Mouse (Mus musculus): ENCODE results near the gene Atg2b. TPM values are rescaled to one million over a fixed set of nuclear protein-coding genes. Genes with fewer than 3 reads are reported as not detected.
A peak's percentile ranks its signal among the peaks of the same experiment; 100 is the strongest.

Gene Atg2b
- polyA plus RNA-seq, 1 experiment from 2014 or later = 16.6 TPM

DNA sequence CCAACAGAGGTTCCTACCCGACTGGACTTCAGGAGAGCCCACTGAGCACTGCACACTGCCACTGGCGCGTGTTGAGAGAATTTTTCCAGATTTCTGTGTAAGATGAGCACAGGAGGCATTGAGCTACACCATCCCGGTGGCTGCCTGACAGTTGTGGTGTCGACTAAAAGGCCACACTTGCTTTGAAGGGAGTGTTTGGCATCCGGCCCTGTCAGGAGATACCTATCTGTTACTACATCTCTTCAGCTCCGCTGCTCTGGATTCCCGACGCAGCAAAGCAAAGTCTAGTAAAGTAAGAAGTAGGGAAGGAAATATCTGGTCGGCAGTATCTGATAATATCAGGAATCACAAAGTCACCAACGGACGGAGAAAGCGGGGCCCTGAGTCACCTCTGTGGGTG lies 4.4 kb upstream of the Atg2b start:
- Histone ChIP-seq H3K4me2 (ENCODE audit: low read depth) (no peak overlapping the region), H3K9ac (ENCODE audit: low read length) (no peak overlapping the region), H3K36me3 (ENCODE audit: control insufficient read depth, insufficient read depth, low read length) (no peaks in the 10 kb centered on the region; the same call in 1 of the 2 replicates), H3K9me3 (ENCODE audit: control insufficient read depth, low read length) (no peaks in the 10 kb centered on the region), H3K4me1 (ENCODE audit: control insufficient read depth, insufficient read depth, low read length) (peaks cover 11% of the 10 kb centered on the region; the same call in 1 of the 2 replicates), H3K27me3 (ENCODE audit: control insufficient read depth, insufficient read depth, low read length) (no peaks in the 10 kb centered on the region), H3K4me3 (ENCODE audit: low read depth, low read length) (no peak overlapping the region), H3K27ac (ENCODE audit: low read depth, low read length) (no peak overlapping the region)
- 93% methylated on average over 13 of the region's 13 CpGs for WGBS
- no peak for ATAC-seq (ENCODE audit: insufficient read depth, low FRiP score, low TSS enrichment)
- DNase-seq (ENCODE audit: low spot score) = no peak

DNA sequence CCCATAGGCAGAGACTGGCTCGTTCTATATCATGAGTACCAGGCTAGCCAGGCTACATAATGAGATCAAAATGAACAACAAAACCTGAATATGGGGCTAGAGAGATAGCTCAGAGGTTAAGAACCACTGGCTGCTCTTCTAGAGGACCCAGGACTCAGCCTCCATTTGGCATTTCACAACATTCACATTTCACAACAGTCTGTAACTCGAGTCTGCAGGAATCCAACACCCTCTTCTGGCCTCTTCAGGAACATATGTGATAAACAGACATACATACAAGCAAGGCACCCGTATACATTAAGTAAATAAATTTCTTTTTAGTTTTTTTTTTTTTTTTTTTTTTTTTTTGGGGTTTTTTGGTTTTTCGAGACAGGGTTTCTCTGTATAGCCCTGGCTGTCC lies 3.5 kb upstream of the Atg2b start:
- Histone ChIP-seq H3K9me3 (ENCODE audit: control insufficient read depth, low read length) (no peaks in the 10 kb centered on the region), H3K4me1 (ENCODE audit: control insufficient read depth, insufficient read depth, low read length) (peaks cover 15% of the 10 kb centered on the region; the same call in 1 of the 2 replicates), H3K9ac (ENCODE audit: low read length) (no peak overlapping the region), H3K27me3 (ENCODE audit: control insufficient read depth, insufficient read depth, low read length) (no peaks in the 10 kb centered on the region), H3K27ac (ENCODE audit: low read depth, low read length) (no peak overlapping the region), H3K36me3 (ENCODE audit: control insufficient read depth, insufficient read depth, low read length) (no peaks in the 10 kb centered on the region; the same call in 1 of the 2 replicates), H3K4me2 (ENCODE audit: low read depth) (no peak overlapping the region), H3K4me3 (ENCODE audit: low read depth, low read length) (no peak overlapping the region)
- DNase-seq (ENCODE audit: low spot score) (no peak), ATAC-seq (ENCODE audit: insufficient read depth, low FRiP score, low TSS enrichment) (no peak)
- WGBS = 88% methylated on average over 4 of the region's 4 CpGs

DNA sequence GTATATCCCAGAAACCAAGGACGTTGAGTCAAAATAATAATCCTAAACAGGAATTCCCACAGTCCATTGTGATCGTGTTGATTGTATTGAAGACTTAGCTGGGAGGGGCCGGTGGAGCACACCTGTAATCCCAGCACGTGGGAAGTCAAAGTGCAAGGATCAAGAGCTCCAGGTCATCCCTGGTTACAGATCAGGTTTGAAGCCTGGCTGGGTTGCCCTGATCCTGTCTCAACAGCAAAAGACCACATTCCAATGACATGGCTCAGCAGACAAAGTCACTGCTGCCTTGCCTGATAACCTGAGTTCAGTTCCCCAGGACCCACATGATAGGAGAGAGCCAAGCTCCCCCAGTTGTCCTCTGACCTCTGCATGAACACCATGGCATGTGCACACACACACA lies 2.4 kb upstream of the Atg2b start:
- WGBS = 87% methylated on average over 4 of the region's 4 CpGs
- ATAC-seq (ENCODE audit: insufficient read depth, low FRiP score, low TSS enrichment) = no peak
- Histone ChIP-seq H3K9ac (ENCODE audit: low read length) (no peak overlapping the region), H3K4me1 (ENCODE audit: control insufficient read depth, insufficient read depth, low read length) (peaks cover 18% of the 10 kb centered on the region; the same call in 1 of the 2 replicates), H3K4me3 (ENCODE audit: low read depth, low read length) (no peak overlapping the region), H3K27me3 (ENCODE audit: control insufficient read depth, insufficient read depth, low read length) (no peaks in the 10 kb centered on the region), H3K4me2 (ENCODE audit: low read depth) (no peak overlapping the region), H3K9me3 (ENCODE audit: control insufficient read depth, low read length) (no peaks in the 10 kb centered on the region), H3K36me3 (ENCODE audit: control insufficient read depth, insufficient read depth, low read length) (no peaks in the 10 kb centered on the region; the same call in 1 of the 2 replicates), H3K27ac (ENCODE audit: low read depth, low read length) (no peak overlapping the region)
- no peak for DNase-seq (ENCODE audit: low spot score)

DNA sequence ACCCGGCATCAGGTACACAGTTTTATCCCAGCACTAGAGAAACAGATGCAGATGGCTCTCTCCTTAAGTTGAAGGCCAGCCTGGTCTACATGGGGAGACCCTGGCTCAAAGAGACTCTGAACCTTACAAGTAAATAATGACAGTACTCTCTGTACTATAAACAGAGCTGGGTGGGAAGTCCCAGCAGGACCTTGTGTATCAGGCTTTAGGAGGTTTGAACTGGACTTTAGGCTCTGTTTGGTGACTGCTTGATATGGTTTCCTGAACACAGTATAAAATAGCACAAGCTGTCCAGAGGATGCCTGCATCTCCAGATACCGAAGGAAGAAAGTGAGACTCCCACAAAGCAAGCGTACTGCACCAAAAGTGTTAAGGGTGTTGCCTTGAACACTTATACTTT lies 1.8 kb upstream of the Atg2b start:
- ATAC-seq (ENCODE audit: insufficient read depth, low FRiP score, low TSS enrichment) (no peak), DNase-seq (ENCODE audit: low spot score) (no peak)
- Histone ChIP-seq H3K36me3 (ENCODE audit: control insufficient read depth, insufficient read depth, low read length) (no peaks in the 10 kb centered on the region; the same call in 1 of the 2 replicates), H3K9me3 (ENCODE audit: control insufficient read depth, low read length) (no peaks in the 10 kb centered on the region), H3K4me2 (ENCODE audit: low read depth) (no peak overlapping the region; the same call in 1 of the 2 replicates), H3K9ac (ENCODE audit: low read length) (no peak overlapping the region), H3K27me3 (ENCODE audit: control insufficient read depth, insufficient read depth, low read length) (no peaks in the 10 kb centered on the region), H3K4me3 (ENCODE audit: low read depth, low read length) (0 out of 2 replicates have a peak overlapping the region, but pooled peaks have one; percentile 94), H3K27ac (ENCODE audit: low read depth, low read length) (no peak overlapping the region), H3K4me1 (ENCODE audit: control insufficient read depth, insufficient read depth, low read length) (peaks cover 18% of the 10 kb centered on the region; the same call in 1 of the 2 replicates)
- 96% methylated on average over 3 of the region's 3 CpGs for WGBS

DNA sequence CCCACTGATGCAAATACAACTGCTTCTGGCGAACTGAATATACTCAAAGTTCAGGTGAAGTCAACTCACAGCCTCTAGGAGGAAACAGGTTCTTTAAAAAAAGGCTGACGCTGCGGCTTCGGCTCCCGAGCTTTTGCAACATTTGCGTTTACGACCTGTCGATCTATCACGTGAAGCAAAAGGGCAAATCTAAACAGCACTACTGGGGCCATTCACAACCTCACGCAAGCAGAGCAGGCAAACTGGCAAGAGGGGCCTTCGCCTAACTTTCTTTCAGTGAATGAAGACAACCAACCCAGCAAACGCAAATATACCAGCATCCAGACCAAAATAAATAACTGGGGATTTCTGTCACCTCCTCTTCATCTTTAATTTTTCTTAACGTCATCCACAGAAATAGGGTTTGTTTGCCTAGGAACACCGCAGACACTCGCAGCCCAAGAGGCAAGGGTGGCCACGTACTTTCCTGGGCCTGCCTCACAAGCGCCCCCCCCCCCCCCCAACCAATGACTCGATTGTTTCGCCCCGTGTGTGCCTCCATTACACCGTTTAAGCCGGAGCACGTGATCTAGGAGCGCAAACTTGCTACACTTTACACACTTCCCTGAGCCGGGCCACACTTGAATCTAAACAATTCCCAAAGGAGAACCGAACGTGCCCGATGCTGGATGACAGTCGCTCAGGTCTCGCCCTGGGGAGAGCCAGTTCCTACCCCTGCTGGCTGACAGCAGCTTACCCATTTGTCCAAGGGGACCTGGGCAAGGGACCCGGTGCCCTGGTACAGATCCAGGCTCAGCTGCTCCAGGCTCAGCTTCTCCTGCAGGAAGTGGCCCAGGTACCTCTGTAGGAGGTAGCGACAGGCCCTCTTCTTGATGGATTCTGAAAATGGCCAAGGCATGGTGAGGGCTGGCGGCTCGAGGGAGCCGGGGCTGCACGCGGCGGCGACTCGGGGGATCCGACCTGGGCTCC lies 794 bp downstream of the Atg2b start, which contains the start of gene Gskip:
TSS of gene Gskip (plus strand) at position 897 of the 969 bp plus-strand sequence.
- WGBS = under 1% methylated on average over 41 of the region's 41 CpGs
- H3K27ac ChIP-seq (ENCODE audit: low read depth, low read length) = peak within 1 kb of the TSS; percentile 88
- H3K4me3 ChIP-seq (ENCODE audit: low read depth, low read length) = peak within 1 kb of the TSS; percentile 94
- peak within 1 kb of the TSS; percentile 87 for H3K4me2 ChIP-seq (ENCODE audit: low read depth)
- H3K4me1 ChIP-seq (ENCODE audit: control insufficient read depth, insufficient read depth, low read length) = peaks cover 18% of the 10 kb centered on the region; the same call in 1 of the 2 replicates
- H3K36me3 ChIP-seq (ENCODE audit: control insufficient read depth, insufficient read depth, low read length) = no peaks in the 10 kb centered on the region; the same call in 1 of the 2 replicates
- peak within 1 kb of the TSS; percentile 87 for H3K9ac ChIP-seq (ENCODE audit: low read length)
- peak; percentile 55 for DNase-seq (ENCODE audit: low spot score)
- H3K27me3 ChIP-seq (ENCODE audit: control insufficient read depth, insufficient read depth, low read length) = no peaks in the 10 kb centered on the region
- peak; percentile 54 for ATAC-seq (ENCODE audit: insufficient read depth, low FRiP score, low TSS enrichment)
- no peaks in the 10 kb centered on the region for H3K9me3 ChIP-seq (ENCODE audit: control insufficient read depth, low read length)

DNA sequence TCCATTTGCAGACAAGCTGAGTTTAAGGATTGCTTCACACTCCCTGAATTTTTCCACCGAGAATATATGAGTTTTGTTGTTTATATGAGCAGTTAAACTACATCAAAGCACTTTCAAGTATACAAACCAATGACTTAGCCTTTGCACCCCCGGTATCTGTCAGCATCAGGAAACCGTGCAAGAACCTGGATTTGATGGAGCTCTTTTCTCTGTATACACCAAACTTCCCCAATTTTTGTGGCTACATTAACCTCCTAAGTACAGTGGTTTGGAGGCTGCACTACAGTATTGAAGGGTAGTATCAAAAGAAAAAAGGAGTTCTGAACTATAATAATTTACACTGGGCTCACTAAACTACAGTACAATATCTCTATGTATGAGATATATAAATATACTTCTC lies 6.2 kb downstream of the Atg2b start:
- ATAC-seq (ENCODE audit: insufficient read depth, low FRiP score, low TSS enrichment) (no peak), DNase-seq (ENCODE audit: low spot score) (no peak)
- Histone ChIP-seq H3K4me2 (ENCODE audit: low read depth) (no peak overlapping the region), H3K4me1 (ENCODE audit: control insufficient read depth, insufficient read depth, low read length) (peaks cover 5% of the 10 kb centered on the region; the same call in 1 of the 2 replicates), H3K27me3 (ENCODE audit: control insufficient read depth, insufficient read depth, low read length) (no peaks in the 10 kb centered on the region), H3K9ac (ENCODE audit: low read length) (no peak overlapping the region), H3K9me3 (ENCODE audit: control insufficient read depth, low read length) (no peaks in the 10 kb centered on the region), H3K4me3 (ENCODE audit: low read depth, low read length) (no peak overlapping the region), H3K36me3 (ENCODE audit: control insufficient read depth, insufficient read depth, low read length) (no peaks in the 10 kb centered on the region), H3K27ac (ENCODE audit: low read depth, low read length) (no peak overlapping the region)
- WGBS = 93% methylated on average over 3 of the region's 3 CpGs

DNA sequence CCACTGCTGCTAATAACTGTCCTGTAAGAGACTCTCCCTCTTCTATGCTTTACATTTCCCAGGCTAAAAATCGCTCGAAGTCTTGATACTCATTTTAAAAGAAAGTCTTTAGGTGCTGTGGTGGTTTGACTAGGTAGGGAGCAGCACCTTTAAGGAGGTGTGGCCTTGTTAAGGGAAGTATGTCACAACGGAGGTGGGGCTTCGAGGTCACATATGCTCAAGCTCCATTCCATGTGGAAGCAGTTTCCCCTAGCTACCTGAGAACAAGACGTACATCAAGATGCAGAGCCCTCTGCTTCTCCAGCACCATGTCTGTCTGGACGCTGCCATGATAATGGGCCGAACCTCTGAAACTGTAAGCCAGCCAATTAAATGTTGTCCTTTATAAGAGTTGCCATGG lies 6.8 kb downstream of the Atg2b start:
- DNase-seq (ENCODE audit: low spot score) (no peak), ATAC-seq (ENCODE audit: insufficient read depth, low FRiP score, low TSS enrichment) (no peak)
- 89% methylated on average over 7 of the region's 7 CpGs for WGBS
- Histone ChIP-seq H3K4me3 (ENCODE audit: low read depth, low read length) (no peak overlapping the region), H3K36me3 (ENCODE audit: control insufficient read depth, insufficient read depth, low read length) (0 out of 2 replicates have a peak, but pooled peaks cover 1% of the 10 kb centered on the region), H3K9ac (ENCODE audit: low read length) (no peak overlapping the region), H3K27me3 (ENCODE audit: control insufficient read depth, insufficient read depth, low read length) (no peaks in the 10 kb centered on the region), H3K4me2 (ENCODE audit: low read depth) (no peak overlapping the region), H3K4me1 (ENCODE audit: control insufficient read depth, insufficient read depth, low read length) (no peaks in the 10 kb centered on the region; the same call in 1 of the 2 replicates), H3K9me3 (ENCODE audit: control insufficient read depth, low read length) (no peaks in the 10 kb centered on the region), H3K27ac (ENCODE audit: low read depth, low read length) (no peak overlapping the region)

DNA sequence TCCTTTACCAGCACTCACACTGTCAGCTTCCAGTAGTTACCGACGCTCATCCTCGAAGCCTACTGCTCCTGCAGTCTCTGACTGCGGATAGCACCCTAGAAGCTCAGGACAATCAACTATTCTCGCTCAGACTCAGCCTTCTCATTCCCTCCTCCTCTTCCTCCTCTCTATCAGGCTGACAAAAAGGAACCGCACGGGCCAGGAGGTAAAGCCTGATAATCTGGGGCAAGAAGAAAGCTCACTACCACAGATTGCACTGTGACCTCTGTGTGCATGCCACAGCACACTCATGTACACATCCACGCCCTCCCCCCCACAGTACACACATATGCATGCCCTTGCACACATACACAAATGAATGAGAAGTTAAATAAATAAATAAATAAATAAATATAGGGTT lies 8.7 kb downstream of the Atg2b start:
- Histone ChIP-seq H3K9ac (ENCODE audit: low read length) (no peak overlapping the region), H3K27me3 (ENCODE audit: control insufficient read depth, insufficient read depth, low read length) (no peaks in the 10 kb centered on the region), H3K4me2 (ENCODE audit: low read depth) (no peak overlapping the region), H3K36me3 (ENCODE audit: control insufficient read depth, insufficient read depth, low read length) (0 out of 2 replicates have a peak, but pooled peaks cover 2% of the 10 kb centered on the region), H3K27ac (ENCODE audit: low read depth, low read length) (no peak overlapping the region), H3K9me3 (ENCODE audit: control insufficient read depth, low read length) (no peaks in the 10 kb centered on the region), H3K4me1 (ENCODE audit: control insufficient read depth, insufficient read depth, low read length) (no peaks in the 10 kb centered on the region), H3K4me3 (ENCODE audit: low read depth, low read length) (no peak overlapping the region)
- WGBS = 91% methylated on average over 8 of the region's 8 CpGs
- ATAC-seq (ENCODE audit: insufficient read depth, low FRiP score, low TSS enrichment) = no peak
- no peak for DNase-seq (ENCODE audit: low spot score)

Measured in neural tube, embryonic 11.5 days (tissue).